Mouse (Mus musculus) lung, postnatal 4 days (tissue): ENCODE measurements around the gene Timm8b.
A peak's percentile ranks its signal among the peaks of the same experiment; 100 is the strongest.
"Not testable (repeated sequence)": the region's sequence is repeated elsewhere in the genome, so short reads cannot be mapped to it uniquely, and the experiment has no call there.

Experiments used
- DNase-seq, 2 experiments: peaks; one replicate each; pipeline ENCODE4 v3.0.0; 2021

Gene Timm8b

DNA sequence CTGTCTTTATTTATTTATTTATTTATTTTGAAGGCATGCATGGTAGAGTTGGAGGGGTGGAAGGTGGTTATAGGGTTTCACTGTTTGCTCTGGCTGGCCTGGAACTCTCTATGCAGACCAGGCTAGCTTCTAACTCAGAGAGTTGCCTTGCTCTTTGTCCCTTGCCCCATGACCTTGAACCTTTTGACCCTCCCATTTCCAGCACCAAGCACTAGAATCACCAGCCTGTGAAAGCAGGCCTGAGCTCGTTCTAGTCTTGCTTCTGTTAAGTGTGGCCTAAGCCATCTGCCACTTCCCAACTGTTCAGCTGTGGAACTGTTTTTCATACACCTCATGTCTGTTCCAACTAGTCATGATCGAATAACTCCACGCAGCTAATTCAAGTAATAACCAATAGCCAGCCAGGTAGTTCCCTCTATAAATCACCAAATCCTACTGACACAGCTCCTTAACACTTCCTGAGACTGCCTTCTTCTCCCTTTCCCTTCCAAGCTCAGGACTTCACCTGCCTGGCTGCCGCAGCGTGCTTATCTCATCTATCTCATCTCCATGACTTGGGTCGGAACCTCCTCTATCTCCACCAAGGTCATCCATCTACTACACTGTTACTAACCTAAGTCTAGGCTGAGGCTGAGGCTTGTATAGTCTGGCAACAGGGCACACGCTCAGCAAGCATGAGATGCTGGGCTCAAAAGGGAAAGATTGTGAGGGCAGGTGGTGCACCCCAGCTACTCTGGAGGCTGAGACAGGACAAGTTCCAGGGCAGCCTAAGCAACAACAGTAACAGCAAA lies 1.5 kb upstream of the Timm8b start:
- DNase-seq = no peak

DNA sequence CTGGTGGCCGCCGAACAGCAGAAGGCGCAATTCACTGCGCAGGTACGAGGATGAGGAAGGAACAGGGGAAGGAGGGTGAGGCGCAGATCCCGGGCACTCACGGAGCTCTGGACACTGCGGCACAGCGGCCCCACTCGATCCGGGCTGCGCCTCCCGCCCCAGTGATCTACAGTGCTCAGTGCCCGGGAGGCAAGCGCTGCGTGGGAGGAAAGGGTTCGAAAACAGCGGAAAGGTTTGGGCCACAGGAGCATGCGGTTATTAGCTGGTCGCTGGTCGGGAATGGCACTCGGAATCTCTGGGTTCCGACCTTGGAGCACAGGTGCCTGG lies 251 bp downstream of the Timm8b start:
- no peak for DNase-seq

DNA sequence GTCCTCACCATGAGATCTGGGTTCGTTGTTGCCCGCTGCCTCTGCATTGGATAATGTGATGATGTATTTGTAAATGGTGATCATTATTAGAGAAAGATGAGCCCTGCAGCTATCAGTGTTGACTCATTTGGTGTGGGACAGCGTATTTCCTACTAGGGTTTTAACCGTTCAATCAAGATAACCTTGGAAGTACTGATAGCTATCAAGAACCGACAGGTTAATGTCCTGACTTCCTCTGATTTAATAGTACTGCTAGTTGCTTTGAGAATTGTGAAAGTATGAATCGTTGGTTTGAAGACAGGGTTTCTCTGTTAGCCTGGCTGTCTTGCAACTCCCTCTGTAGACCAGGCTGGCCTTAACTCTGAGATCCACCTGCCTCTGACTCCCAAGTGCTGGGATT lies 628 bp downstream of the Timm8b start:
- DNase-seq = no peak

DNA sequence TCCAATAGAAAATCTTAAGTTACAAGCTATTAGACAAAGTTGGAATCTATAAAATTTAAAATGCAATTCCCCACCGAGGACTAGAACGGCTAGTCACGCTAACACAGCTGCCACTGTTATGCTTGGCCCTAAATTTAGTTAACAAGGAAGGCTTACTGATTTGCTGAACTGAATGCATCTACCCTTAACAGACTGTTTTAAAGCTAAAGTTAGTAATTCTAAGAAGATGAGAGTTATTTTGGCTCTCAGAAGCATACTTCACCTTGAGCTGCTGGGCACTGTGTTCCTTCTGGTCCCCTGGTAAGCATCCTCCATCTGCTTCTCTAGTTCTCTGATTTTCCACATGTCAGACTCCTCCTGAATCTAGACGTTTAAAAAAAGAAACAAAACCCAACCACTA lies 8.4 kb downstream of the Timm8b start:
- DNase-seq = no peak

DNA sequence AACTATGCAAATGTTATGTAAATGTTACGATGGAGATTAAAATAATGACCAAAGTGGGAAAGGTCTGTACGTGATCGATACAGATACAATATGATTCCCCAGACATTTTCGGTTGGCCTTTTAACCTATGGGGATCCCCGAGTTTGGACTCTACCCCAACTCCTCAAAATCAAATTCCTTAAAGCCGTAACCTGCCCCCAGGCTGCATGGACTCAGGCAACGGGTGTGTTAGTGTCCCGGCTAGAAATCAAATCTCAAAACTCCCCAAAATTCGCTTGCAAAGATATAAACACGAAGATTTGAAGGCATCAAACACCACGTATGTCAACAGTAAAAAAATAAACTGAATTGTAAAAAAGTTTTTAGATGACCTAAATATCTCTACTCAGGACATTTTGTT lies 12.5 kb downstream of the Timm8b start:
- no peak for DNase-seq

DNA sequence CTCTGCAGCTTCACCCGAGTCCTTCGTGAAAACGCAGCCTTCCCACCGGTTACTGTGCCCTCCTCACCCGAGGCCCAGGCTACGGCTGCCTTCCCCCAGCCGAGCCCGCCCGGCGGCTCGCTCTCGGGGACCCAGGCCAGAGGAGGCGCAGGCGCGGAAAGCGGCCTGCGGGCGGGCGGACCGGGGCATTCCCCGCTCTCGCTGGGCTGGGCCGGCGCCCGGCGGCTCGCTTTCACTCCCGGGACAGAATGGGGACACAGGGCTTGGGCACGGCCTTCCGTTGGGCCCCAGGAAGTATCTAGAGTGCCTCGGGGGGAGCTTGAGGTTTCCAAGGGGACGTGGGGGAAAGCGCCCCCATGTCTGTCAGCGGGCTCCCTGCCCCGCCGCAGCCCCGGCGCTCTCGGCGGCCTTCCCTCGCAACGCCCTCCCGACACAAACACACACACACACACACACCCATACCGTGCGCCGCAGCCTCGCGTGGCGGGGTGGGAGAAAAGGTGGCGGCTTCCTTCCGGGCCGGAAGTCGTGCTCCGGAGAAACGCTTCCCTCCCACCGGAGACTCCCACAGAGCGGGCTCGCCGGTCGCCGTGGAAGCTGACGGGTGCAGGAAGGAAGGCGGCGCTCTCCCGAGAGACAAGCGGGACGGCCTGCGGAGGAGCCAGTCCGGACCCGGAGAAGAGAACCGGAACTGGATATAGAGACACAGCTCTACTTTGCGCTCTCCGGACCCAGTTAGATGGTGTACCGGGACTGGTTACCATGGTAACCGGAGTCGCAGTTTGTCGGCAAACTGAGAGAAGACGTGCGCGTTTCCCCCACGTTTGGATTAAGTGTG lies 13.3 kb downstream of the Timm8b start, which contains the start of the genes Pih1d2 and Nkapd1:
Pih1d2 (plus strand) TSS at position 556 of the 838 bp plus-strand sequence.
Nkapd1 (minus strand) TSS at position 699 of the 838 bp plus-strand sequence.
- DNase-seq = peak; percentile 91 to 94

DNA sequence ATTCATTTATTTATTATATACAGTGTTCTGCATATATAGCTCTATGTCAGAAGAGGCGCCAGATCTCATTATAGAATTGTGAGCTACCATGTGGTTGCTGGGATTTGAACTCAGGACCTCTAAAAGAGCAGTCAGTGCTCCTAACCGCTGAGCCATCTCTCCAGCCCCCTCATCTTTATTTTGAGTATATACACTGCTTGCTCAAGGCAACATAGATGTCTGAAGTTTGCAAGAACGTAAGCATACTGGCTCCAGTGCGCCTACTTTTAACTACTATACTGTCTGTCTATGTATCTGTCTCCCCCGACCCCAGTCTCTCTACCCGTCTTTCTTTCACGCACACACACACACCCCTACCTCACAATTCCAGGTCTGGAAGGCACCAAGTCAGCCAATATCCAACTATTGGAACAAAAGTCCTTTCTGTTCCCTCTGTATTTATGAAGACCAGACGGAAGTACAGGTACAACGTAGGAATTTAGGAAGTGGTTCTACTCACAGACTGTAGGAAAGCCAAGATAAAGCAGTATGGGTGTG lies 14.2 kb downstream of the Timm8b start:
- no peak for DNase-seq

DNA sequence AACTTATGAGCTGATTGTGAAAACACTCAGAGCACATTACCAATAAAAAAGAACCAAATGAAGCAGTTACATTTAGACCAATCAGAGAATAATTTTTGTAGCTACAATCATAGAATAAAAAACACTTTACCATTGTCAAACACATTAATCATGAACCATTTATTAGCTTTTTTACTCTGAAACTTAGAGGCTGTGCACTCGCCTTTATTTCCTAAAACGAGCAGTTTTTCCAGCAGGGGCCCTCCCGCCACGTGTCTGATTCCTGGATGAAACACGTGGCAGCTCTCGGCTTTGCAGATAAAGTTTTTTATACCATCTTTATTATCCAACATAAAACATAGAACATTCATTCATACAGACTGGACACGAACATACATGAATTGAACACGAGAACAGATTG lies 27.2 kb downstream of the Timm8b start:
- not testable (repeated sequence) for DNase-seq

DNA sequence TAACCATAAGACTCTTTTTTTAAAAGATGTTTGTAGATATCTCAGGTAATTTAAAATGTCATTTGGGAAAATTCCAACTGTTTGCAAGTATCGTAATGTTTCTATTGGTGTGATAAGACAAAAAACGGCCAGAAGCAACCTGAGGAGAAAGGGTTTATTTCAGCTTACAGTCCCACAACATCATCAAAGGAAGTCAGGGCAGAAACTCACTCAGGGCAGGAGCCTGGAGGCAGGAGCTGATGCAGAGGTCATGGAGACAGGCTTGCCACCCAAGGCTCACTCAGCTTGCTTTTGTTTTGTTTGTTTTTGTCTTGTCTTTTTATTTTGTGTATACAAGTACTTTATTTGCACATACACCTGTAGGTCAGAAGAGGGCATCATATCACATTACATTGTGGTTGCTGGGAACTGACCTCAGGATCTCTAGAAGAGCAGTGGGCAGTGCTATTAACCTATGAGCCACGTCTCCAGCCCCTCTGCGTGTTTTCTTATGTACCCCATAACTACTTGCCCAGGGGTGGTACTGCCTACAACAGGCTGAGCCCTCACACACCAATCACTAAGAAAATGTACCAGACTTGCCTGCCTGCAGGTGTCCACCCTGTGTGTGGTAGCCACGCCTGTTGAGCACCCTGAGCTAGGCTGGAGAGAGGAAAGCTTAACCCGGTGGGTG lies 28.4 kb downstream of the Timm8b start:
- no peak for DNase-seq

DNA sequence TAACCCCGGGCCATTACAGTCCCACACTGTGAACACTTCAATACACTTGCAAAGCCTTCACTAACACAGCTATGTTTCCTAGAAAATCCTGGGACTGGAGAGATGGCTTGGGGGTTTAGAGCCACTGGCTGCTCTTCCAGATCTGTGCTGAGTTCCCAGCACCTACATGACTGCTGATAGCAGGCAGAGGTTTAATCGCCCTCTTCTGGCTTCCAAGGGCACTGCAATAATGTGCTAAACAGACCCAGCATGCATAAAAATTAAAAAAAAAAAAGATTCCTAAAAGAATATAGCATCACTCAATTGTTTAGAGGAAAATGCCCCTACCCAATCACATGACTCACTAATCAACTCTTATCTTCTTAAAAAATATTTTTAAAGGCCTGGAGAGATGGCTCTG lies 29.3 kb downstream of the Timm8b start:
- DNase-seq = no peak

DNA sequence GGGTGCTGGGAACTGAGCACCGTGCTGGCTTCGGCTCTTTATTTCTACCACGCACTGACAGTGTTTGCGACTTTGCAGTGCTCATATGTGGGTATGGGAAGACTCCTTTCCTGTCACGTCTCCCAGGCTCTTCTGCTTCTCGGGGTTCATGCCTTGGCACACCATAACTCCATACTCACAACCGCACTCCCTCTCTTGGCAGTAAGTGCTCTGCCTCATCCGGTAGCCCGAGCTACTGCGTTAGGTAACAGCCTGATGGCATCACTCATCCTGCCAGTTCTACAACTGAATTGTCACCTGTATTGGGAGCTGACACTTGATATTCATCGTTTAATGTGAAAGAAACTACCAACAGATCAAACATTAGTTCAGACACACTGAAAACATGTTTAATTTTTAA lies 30.6 kb downstream of the Timm8b start:
- no peak for DNase-seq

DNA sequence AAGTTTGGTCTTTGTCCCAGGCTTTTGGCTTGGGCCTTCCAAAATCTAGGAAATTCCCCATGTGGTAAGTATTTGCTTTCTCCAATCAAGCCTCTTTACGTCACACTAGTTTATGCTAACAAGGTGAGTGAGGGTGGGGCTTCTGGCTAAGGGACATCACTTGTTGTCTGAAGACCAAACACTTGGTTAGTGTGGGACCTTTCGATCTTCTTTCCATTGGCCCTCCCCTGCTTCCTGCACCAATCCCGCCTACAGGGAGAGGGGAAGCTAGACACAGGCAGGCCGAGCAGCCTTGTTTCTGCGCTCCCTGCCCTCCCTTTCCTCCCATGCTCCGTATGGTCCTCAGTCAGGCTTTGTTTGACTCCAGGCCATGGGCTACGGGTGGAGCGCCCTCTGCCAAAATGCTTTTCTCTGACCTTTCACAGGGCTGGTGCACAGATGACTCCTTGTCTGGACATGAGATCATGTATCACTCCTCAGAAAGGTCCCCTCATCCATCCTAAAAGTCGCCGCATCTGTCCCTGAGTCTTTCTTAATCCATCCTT lies 43.2 kb downstream of the Timm8b start:
- no peak for DNase-seq

DNA sequence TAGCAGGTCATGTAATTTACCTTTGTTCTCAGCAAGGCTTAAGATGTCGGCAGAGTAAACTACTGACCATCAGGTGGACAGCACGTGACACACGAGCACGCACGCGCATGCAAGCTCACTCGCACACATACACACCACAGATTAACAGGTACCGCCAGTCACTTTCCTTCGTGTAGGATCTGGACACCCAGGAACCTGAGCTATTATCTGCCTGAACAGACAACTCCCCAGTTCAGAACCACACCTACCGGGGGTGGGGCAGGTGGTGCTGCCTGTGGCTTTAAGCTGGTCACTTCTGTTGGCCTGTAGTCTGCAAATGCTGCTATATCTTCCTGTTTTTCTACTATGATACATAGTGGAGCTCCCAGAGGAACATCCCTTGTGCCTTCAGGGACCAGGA lies 46.8 kb downstream of the Timm8b start:
- no peak for DNase-seq
